Mouse (Mus musculus) lung, postnatal 0 days (tissue): ENCODE measurements around the gene Supt5.
"Not testable (repeated sequence)": the region's sequence is repeated elsewhere in the genome, so short reads cannot be mapped to it uniquely, and the experiment has no call there.

ENCODE experiments used
- CTCF ChIP-seq: IDR thresholded peaks from 2 replicates; pipeline ENCODE4 v1.5.1; 2016; ENCODE audit warnings: antibody characterized with exemption, mild to moderate bottlenecking
- EP300 ChIP-seq: IDR thresholded peaks from 2 replicates; pipeline ENCODE4 v1.6.1; 2016; ENCODE audit warnings: antibody characterized with exemption, mild to moderate bottlenecking, control low read depth

DNA sequence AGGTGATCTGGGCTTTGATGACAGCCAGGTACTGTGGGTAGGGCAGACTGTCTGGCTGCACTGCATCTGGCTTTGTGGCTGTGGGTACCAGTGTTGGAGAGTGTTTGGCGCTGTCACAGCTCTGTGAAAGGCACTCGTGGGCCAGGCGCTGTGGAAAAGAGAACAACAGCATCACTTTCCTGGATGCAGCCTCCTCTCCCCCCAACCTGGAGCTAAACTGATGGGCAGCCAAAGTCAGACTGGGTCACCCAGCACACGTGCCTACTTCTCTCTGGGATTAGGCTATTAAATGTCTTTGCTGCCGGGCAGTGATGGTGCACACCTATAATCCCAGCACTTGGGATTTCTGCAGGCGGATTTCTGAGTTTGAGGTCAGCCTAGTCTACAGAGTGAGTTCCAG, 48.3 kb upstream of the Supt5 start:
- TF ChIP-seq CTCF, EP300: not testable (repeated sequence)
